In the genomic region with DNA sequence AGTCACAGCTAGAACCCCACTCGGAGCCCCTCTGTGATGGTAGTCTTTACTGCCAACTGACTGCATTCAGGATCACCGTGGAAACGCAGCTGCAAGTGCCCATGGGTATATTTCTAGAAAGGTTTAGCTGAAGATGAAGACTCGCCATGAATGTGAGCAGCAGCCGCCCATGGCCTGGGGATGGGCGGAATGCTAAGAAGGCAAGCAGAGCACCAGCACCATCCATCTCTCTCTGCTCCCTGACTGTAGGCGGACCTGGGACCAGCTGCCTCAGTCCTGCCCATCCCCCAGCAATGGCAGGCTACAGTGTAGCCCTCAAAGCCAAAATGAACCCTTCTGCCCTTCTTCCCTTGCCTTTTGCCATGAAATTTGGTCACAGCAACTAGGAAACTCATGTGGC, we compare ENCODE assay signal across 19 mouse cellular contexts. TPM values are rescaled to one million over a fixed set of nuclear protein-coding genes. Genes with fewer than 3 reads are reported as not detected.
A peak's percentile ranks its signal among the peaks of the same experiment; 100 is the strongest.
DNase-seq lines count a peak whose midpoint lies in the region; ATAC-seq and TF ChIP-seq lines count a peak whose summit lies in the region.
"Had no signal": no experiment of that assay in that cellular context is flagged by ENCODE, and none has a peak within 500 bp of the region (broad histone marks: within the 10 kb centered on the region; RNA-seq: fewer than 3 reads in every experiment).

No protein-coding gene starts in this region.

- no peaks in the 10 kb centered on the region for H3K9me3 ChIP-seq in midbrain, postnatal 0 days (ENCODE audit: low read length)
- H3K9me3 ChIP-seq in midbrain, embryonic 11.5 days (ENCODE audit: control insufficient read depth, low read length): no peaks in the 10 kb centered on the region
- H3K9me3 ChIP-seq in hindbrain, postnatal 0 days (ENCODE audit: low read length): no peaks in the 10 kb centered on the region
- H3K9me3 ChIP-seq in neural tube, embryonic 15.5 days (replicated peaks): no peaks in the 10 kb centered on the region
- H3K9me3 ChIP-seq: embryonic facial prominence, embryonic 12.5 days; heart, embryonic 13.5 days; liver, embryonic 12.5 days; midbrain, embryonic 15.5 days had no signal

- H3K4me1 ChIP-seq in midbrain, postnatal 0 days (ENCODE audit: insufficient read depth, low read length): no peaks in the 10 kb centered on the region
- no peaks in the 10 kb centered on the region for H3K4me1 ChIP-seq in midbrain, embryonic 11.5 days (ENCODE audit: control insufficient read depth, insufficient read depth, low read length)
- H3K4me1 ChIP-seq in hindbrain, postnatal 0 days (ENCODE audit: insufficient read depth, low read length): peaks cover 5% of the 10 kb centered on the region
- H3K4me1 ChIP-seq in neural tube, embryonic 15.5 days: peaks cover 5% of the 10 kb centered on the region; the same call in 1 of the 2 replicates
- H3K4me1 ChIP-seq: embryonic facial prominence, embryonic 12.5 days; liver, embryonic 12.5 days had no signal

- H3K27me3 ChIP-seq in midbrain, postnatal 0 days (ENCODE audit: insufficient read depth, low read length): no peaks in the 10 kb centered on the region
- H3K27me3 ChIP-seq in midbrain, embryonic 11.5 days (ENCODE audit: control insufficient read depth, insufficient read depth, low read length): no peaks in the 10 kb centered on the region
- H3K27me3 ChIP-seq in hindbrain, postnatal 0 days (ENCODE audit: insufficient read depth, low read length): no peaks in the 10 kb centered on the region
- H3K27me3 ChIP-seq in neural tube, embryonic 15.5 days (replicated peaks): no peaks in the 10 kb centered on the region
- H3K27me3 ChIP-seq: embryonic facial prominence, embryonic 12.5 days; heart, embryonic 13.5 days; liver, embryonic 12.5 days; midbrain, embryonic 15.5 days had no signal

- TF ChIP-seq CTCF in midbrain, postnatal 0 days (IDR thresholded peaks at IDR 0.05): no peak
- TF ChIP-seq CTCF in hindbrain, postnatal 0 days (IDR thresholded peaks at IDR 0.05; ENCODE audit: low read depth): no peak

- ATAC-seq in frontal cortex, adult (ENCODE audit: low TSS enrichment): peak; percentile 66; the same call in 1 of the 2 replicates
- no peak for ATAC-seq in midbrain, postnatal 0 days (ENCODE audit: low FRiP score)
- ATAC-seq in midbrain, embryonic 11.5 days (ENCODE audit: low FRiP score): no peak
- ATAC-seq in hindbrain, postnatal 0 days: peak; percentile 51; the same call in 1 of the 2 replicates
- ATAC-seq in neural tube, embryonic 15.5 days (ENCODE audit: low FRiP score): 0 out of 2 replicates have a peak, but pooled peaks have one; percentile 47
- ATAC-seq: intestine, embryonic 16.5 days; liver, embryonic 12.5 days; midbrain, embryonic 15.5 days had no signal

- no peak overlapping the region; the same call in 1 of the 2 replicates for H3K27ac ChIP-seq in midbrain, postnatal 0 days (ENCODE audit: low read depth, low read length)
- no peak overlapping the region for H3K27ac ChIP-seq in midbrain, embryonic 11.5 days (ENCODE audit: low read depth, low read length)
- H3K27ac ChIP-seq in hindbrain, postnatal 0 days: no peak overlapping the region
- H3K27ac ChIP-seq in neural tube, embryonic 15.5 days (replicated peaks): 0 out of 2 replicates have a peak overlapping the region, but pooled peaks have one; percentile 0
- H3K27ac ChIP-seq: embryonic facial prominence, embryonic 12.5 days; liver, embryonic 12.5 days; midbrain, embryonic 15.5 days had no signal

- H3K4me2 ChIP-seq in midbrain, postnatal 0 days (ENCODE audit: low read depth, low read length, poor library complexity, severe bottlenecking): no peak overlapping the region
- no peak overlapping the region for H3K4me2 ChIP-seq in midbrain, embryonic 11.5 days
- H3K4me2 ChIP-seq in hindbrain, postnatal 0 days (ENCODE audit: low read depth, low read length): no peak overlapping the region
- H3K4me2 ChIP-seq in neural tube, embryonic 15.5 days: no peak overlapping the region
- H3K4me2 ChIP-seq: embryonic facial prominence, embryonic 12.5 days; heart, embryonic 13.5 days; liver, embryonic 12.5 days; lung, embryonic 14.5 days; midbrain, embryonic 15.5 days had no signal

- H3K36me3 ChIP-seq in midbrain, postnatal 0 days (ENCODE audit: insufficient read depth, low read length): no peaks in the 10 kb centered on the region
- no peaks in the 10 kb centered on the region for H3K36me3 ChIP-seq in midbrain, embryonic 11.5 days (ENCODE audit: control insufficient read depth, insufficient read depth, low read length)
- no peaks in the 10 kb centered on the region for H3K36me3 ChIP-seq in hindbrain, postnatal 0 days (ENCODE audit: insufficient read depth, low read length)
- no peaks in the 10 kb centered on the region for H3K36me3 ChIP-seq in neural tube, embryonic 15.5 days
- H3K36me3 ChIP-seq: embryonic facial prominence, embryonic 12.5 days; heart, embryonic 13.5 days; liver, embryonic 12.5 days; midbrain, embryonic 15.5 days had no signal

- H3K9ac ChIP-seq in midbrain, postnatal 0 days (replicated peaks; ENCODE audit: low read length, poor library complexity, severe bottlenecking): no peak overlapping the region
- H3K9ac ChIP-seq in midbrain, embryonic 11.5 days (ENCODE audit: low read length): no peak overlapping the region
- H3K9ac ChIP-seq in hindbrain, postnatal 0 days (replicated peaks; ENCODE audit: low read length): no peak overlapping the region
- no peak overlapping the region for H3K9ac ChIP-seq in neural tube, embryonic 15.5 days (replicated peaks)
- H3K9ac ChIP-seq: embryonic facial prominence, embryonic 12.5 days; heart, embryonic 13.5 days; liver, embryonic 12.5 days; lung, embryonic 14.5 days; midbrain, embryonic 15.5 days had no signal

- 47% methylated on average over 7 of the region's 7 CpGs for WGBS in midbrain, postnatal 0 days
- WGBS in midbrain, embryonic 11.5 days: 78% methylated on average over 7 of the region's 7 CpGs
- 38% methylated on average over 7 of the region's 7 CpGs for WGBS in hindbrain, postnatal 0 days
- 33% methylated on average over 7 of the region's 7 CpGs for WGBS in neural tube, embryonic 15.5 days

- no peak for DNase-seq in frontal cortex, postnatal 14 days (ENCODE audit: low spot score in 2 of 2)
- DNase-seq in midbrain, postnatal 0 days (ENCODE audit: low spot score): peak; percentile 47
- no peak for DNase-seq in midbrain, embryonic 11.5 days (ENCODE audit: low spot score, missing footprints)
- peak; percentile 46 for DNase-seq in hindbrain, postnatal 0 days (ENCODE audit: low spot score)
- DNase-seq in cerebellum, adult 11 months: no peak
- DNase-seq: adrenal gland, postnatal 36 days; heart, postnatal 36 days; layer of hippocampus, postnatal 36 days; lung, embryonic 14.5 days; lung, postnatal 4 days; thymus, adult 18-20 months had no signal

- no peak overlapping the region for H3K4me3 ChIP-seq in midbrain, postnatal 0 days (ENCODE audit: low read depth, low read length)
- H3K4me3 ChIP-seq in midbrain, embryonic 11.5 days (ENCODE audit: low read depth, low read length): no peak overlapping the region
- no peak overlapping the region for H3K4me3 ChIP-seq in hindbrain, postnatal 0 days (ENCODE audit: low read length)
- H3K4me3 ChIP-seq in neural tube, embryonic 15.5 days (replicated peaks): no peak overlapping the region
- H3K4me3 ChIP-seq: embryonic facial prominence, embryonic 12.5 days; heart, embryonic 13.5 days; liver, embryonic 12.5 days; midbrain, embryonic 15.5 days had no signal

RNA-seq across cellular contexts. Expression of a gene that starts 26.3 kb away (rescaled TPM):
- 1.8 and 2.6 TPM in 2 replicates for total RNA-seq in midbrain, postnatal 0 days (2014; rRNA removed)
- 0.59 and 0.67 TPM in 2 replicates for polyA plus RNA-seq in midbrain, postnatal 0 days (2015; fragmentation: Nextera tagmentation; extraction: Ambion mirVana)
- polyA plus RNA-seq in midbrain, embryonic 11.5 days (2014; fragmentation: Nextera tagmentation; extraction: Ambion mirVana): 0.51 and 0.97 TPM in 2 replicates
- 0.94 and 1.6 TPM in 2 replicates for total RNA-seq in hindbrain, postnatal 0 days (2014; rRNA removed)
- 0.37 and 0.68 TPM in 2 replicates for polyA plus RNA-seq in hindbrain, postnatal 0 days (2015; fragmentation: Nextera tagmentation; extraction: Ambion mirVana)
- polyA plus RNA-seq in neural tube, embryonic 15.5 days (2015; fragmentation: Nextera tagmentation; extraction: Ambion mirVana): 0.69 and 0.77 TPM in 2 replicates
- total RNA-seq: neutrophil, adult 5-6 weeks had no signal

Comparison
In these comparisons a context has a peak if more than half of its experiments do, and no peak if none do; other contexts are left out.
1. DNase-seq: peak in midbrain, postnatal 0 days (single experiment) and hindbrain, postnatal 0 days (single experiment); none in frontal cortex, postnatal 14 days (0 of 2), midbrain, embryonic 11.5 days (single experiment) and cerebellum, adult 11 months (single experiment).
2. ATAC-seq: peak in frontal cortex, adult (single experiment), hindbrain, postnatal 0 days (single experiment) and neural tube, embryonic 15.5 days (single experiment); none in midbrain, postnatal 0 days (single experiment) and midbrain, embryonic 11.5 days (single experiment).